Comparison of ENCODE assay signal across 8 mouse cellular contexts in genomic region chr9:87254903-87255695, GRCm38 (mm10). TPM values are rescaled to one million over a fixed set of nuclear protein-coding genes. Genes with fewer than 3 reads are reported as not detected.
DNase-seq lines count a peak whose midpoint lies in the region; ATAC-seq lines count a peak whose summit lies in the region.

Gene Cep162 (minus strand): TSS chr9:87255536.

- H3K9ac ChIP-seq in kidney, embryonic 15.5 days, result peak within 1 kb of the TSS; percentile 65

- peak within 1 kb of the TSS; percentile 84 for H3K27ac ChIP-seq in heart, embryonic 10.5 days
- peak within 1 kb of the TSS; percentile 86 for H3K27ac ChIP-seq in kidney, embryonic 15.5 days

- peak; percentile 87 to 90 for DNase-seq in B cell, adult 2 months
- peak; percentile 94 for DNase-seq in brain, adult 2 months (ENCODE audit: low read depth, low spot score)
- peak; percentile 95 for DNase-seq in heart, embryonic 10.5 days (ENCODE audit: low spot score)
- DNase-seq in liver, result peak; percentile 84
- DNase-seq in spleen, postnatal 4 days (ENCODE audit: low spot score in 2 of 2), result peak; percentile 77 to 89

- peak; percentile 99 for ATAC-seq in erythroblast, adult 5-6 weeks (replicated peaks; ENCODE audit: low FRiP score, poor library complexity, severe bottlenecking)
- ATAC-seq in kidney, embryonic 15.5 days (replicated peaks; ENCODE audit: low FRiP score), result peak; percentile 99
- ATAC-seq in monocyte, adult 5-6 weeks (replicated peaks; ENCODE audit: insufficient number of reproducible peaks, low FRiP score, low TSS enrichment, poor library complexity, severe bottlenecking), result peak; percentile 95

- peak within 1 kb of the TSS; percentile 69 for H3K4me2 ChIP-seq in kidney, embryonic 15.5 days

- H3K9me3 ChIP-seq in heart, embryonic 10.5 days, result no peaks in the 10 kb centered on the region
- no peaks in the 10 kb centered on the region for H3K9me3 ChIP-seq in kidney, embryonic 15.5 days (replicated peaks)

- no peaks in the 10 kb centered on the region for H3K4me1 ChIP-seq in heart, embryonic 10.5 days
- H3K4me1 ChIP-seq in kidney, embryonic 15.5 days, result peaks cover 4% of the 10 kb centered on the region

- WGBS in heart, embryonic 10.5 days, result under 1% methylated on average over 41 of the region's 41 CpGs
- WGBS in kidney, embryonic 15.5 days, result under 1% methylated on average over 41 of the region's 41 CpGs

- peak within 1 kb of the TSS; percentile 75 for H3K4me3 ChIP-seq in heart, embryonic 10.5 days
- peak within 1 kb of the TSS; percentile 84 for H3K4me3 ChIP-seq in kidney, embryonic 15.5 days (replicated peaks)

- no peaks in the 10 kb centered on the region for H3K36me3 ChIP-seq in heart, embryonic 10.5 days
- H3K36me3 ChIP-seq in kidney, embryonic 15.5 days, result no peaks in the 10 kb centered on the region

- no peaks in the 10 kb centered on the region for H3K27me3 ChIP-seq in heart, embryonic 10.5 days (ENCODE audit: insufficient read depth, poor library complexity, severe bottlenecking)
- no peaks in the 10 kb centered on the region for H3K27me3 ChIP-seq in kidney, embryonic 15.5 days

RNA-seq across cellular contexts. Expression of gene Cep162, which starts in this region (rescaled TPM):
- 3.1 and 3.3 TPM in 2 replicates for total RNA-seq in erythroblast, adult 5-6 weeks (2015; ENCODE audit: low replicate concordance)
- 5.9 and 6.7 TPM in 2 replicates for total RNA-seq in erythroblast, adult 5-6 weeks (2017; ENCODE audit: low replicate concordance)
- 4.8 and 6.5 TPM in 2 replicates for polyA plus RNA-seq in heart, embryonic 10.5 days (2016; fragmentation: Nextera tagmentation; extraction: Ambion mirVana)
- polyA plus RNA-seq in kidney, embryonic 15.5 days (2015; fragmentation: Nextera tagmentation; extraction: Ambion mirVana), result 7.2 and 8.1 TPM in 2 replicates
- total RNA-seq in monocyte, adult 5-6 weeks (2017), result 4.7 to 14.4 TPM (median 13.0 TPM) in 3 replicates

Comparison
In these comparisons a context has a peak if more than half of its experiments do, and no peak if none do; other contexts are left out.
1. Peak in every context shown above with its lines: DNase-seq, ATAC-seq, H3K4me3 ChIP-seq and H3K27ac ChIP-seq.